Mouse (Mus musculus) intestine, embryonic 14.5 days (tissue): ENCODE measurements around the gene Rpl3l. TPM values are rescaled to one million over a fixed set of nuclear protein-coding genes. Genes with fewer than 3 reads are reported as not detected.

Experiments
- ATAC-seq: fragments of 200-750 bp; cut with Nextera tagmentation; replicated peaks from 2 replicates; pipeline ENCODE4 v1.8.0; 2017; ENCODE audit warnings: low read depth, moderate number of reproducible peaks, moderate TSS enrichment, moderate library complexity; ENCODE audit not compliant: low FRiP score, low TSS enrichment
- DNase-seq: peaks from one replicate; pipeline ENCODE4 v3.0.0-alpha.2; 2018; ENCODE audit warnings: low spot score
- H3K27ac ChIP-seq: fragments of 300-500 bp; sonication (generic); 2 replicates; pipeline ENCODE4 v1.5.1; 2014; ENCODE audit warnings: low read depth, mild to moderate bottlenecking, control low read depth
- H3K27me3 ChIP-seq: fragments of 300-500 bp; sonication (generic); replicated peaks from 2 replicates; pipeline ENCODE4 v1.6.1; 2014; ENCODE audit warnings: low read length, control low read depth; ENCODE audit not compliant: control insufficient read depth, insufficient read depth
- H3K36me3 ChIP-seq: fragments of 300-500 bp; sonication (generic); 2 replicates; pipeline ENCODE4 v1.6.1; 2014; ENCODE audit warnings: low read length, control low read depth; ENCODE audit not compliant: control insufficient read depth, insufficient read depth
- H3K4me1 ChIP-seq: fragments of 300-500 bp; sonication (generic); replicated peaks from 2 replicates; pipeline ENCODE4 v1.6.1; 2014; ENCODE audit warnings: low read length, control low read depth, mixed read lengths; ENCODE audit not compliant: control insufficient read depth, insufficient read depth
- H3K4me2 ChIP-seq: fragments of 300-500 bp; sonication (generic); 2 replicates; pipeline ENCODE4 v1.6.1; 2014; ENCODE audit warnings: low read length
- H3K4me3 ChIP-seq: fragments of 300-500 bp; sonication (generic); 2 replicates; pipeline ENCODE4 v1.5.1; 2014; ENCODE audit warnings: low read depth, low read length, control low read depth, mixed read lengths
- H3K9ac ChIP-seq: fragments of 300-500 bp; sonication (generic); 2 replicates; pipeline ENCODE4 v1.6.1; 2014; ENCODE audit warnings: mild to moderate bottlenecking, low read length
- H3K9me3 ChIP-seq: fragments of 300-500 bp; sonication (generic); 2 replicates; pipeline ENCODE4 v1.6.1; 2016; ENCODE audit warnings: low read length, control low read depth; ENCODE audit not compliant: control insufficient read depth
- WGBS: fragments of 180-500 bp; shearing (Covaris S2); extraction: QIAGEN DNeasy Blood & Tissue Kit; methylation state at CpG from one replicate; pipeline ENCODE4 v1.1.7; 2014; 5-methylcytosine and 5-hydroxymethylcytosine counted together
- polyA plus RNA-seq: library from polyadenylated mRNA; unstranded; fragments of >200 nt; fragmentation: Nextera tagmentation; extraction: Ambion mirVana; gene quantifications from 2 replicates; pipeline ENCODE4 v1.2.1, GENCODE M21; 2014

Gene Rpl3l
- polyA plus RNA-seq, 1 experiment from 2014 or later: not detected

DNA sequence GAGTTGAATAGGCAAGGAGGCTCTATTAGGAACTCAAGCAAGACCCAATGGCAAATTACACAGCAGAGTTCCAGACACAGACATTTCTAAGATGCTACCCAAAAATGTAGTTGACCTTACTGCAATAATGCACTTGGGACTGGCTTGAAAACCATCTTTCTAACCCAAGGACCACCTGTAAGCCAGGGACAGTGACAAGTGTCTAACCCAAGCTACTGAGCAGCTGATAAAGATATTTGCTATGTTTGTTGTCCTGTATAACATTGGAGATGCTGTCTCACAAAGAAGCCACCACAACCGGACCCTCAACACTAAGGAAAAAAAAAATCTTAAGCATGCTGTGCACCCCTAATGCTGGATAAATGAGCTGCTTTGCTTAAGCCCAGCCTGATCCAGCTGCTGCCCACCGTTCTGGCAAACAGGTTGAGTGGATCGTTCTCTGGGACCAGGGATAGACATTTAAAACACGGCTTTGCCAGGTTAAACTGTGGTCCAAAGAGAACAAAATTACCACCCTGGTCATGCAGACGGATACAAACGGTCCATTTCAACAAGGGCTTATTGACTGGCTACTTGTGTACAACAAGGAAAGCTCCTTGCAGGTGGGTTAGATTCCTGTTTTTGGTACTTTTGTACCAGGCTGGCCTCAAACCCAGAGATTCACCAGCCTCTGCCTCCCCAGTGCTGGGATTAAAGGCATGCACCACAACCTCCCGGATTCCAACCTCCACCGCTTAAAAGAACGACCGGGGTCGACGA lies 4.3 kb upstream of the Rpl3l start:
- Histone ChIP-seq H3K27me3 (no peaks in the 10 kb centered on the region), H3K36me3 (peaks cover 18% of the 10 kb centered on the region), H3K27ac (0 out of 2 replicates have a peak overlapping the region, but pooled peaks have one; percentile 62), H3K4me2 (peak overlapping the region; percentile 67), H3K4me1 (peaks cover 23% of the 10 kb centered on the region), H3K9me3 (no peaks in the 10 kb centered on the region), H3K4me3 (peak overlapping the region; percentile 70), H3K9ac (peak overlapping the region; percentile 72)
- WGBS: under 1% methylated on average over 12 of the region's 12 CpGs
- ATAC-seq: no peak
- no peak for DNase-seq

- no peak for ATAC-seq
- Histone ChIP-seq H3K36me3 (peaks cover 18% of the 10 kb centered on the region), H3K4me3 (peak overlapping the region; percentile 70), H3K4me2 (peak overlapping the region; percentile 67), H3K9ac (peak overlapping the region; percentile 72), H3K27me3 (no peaks in the 10 kb centered on the region), H3K9me3 (no peaks in the 10 kb centered on the region), H3K27ac (peak overlapping the region; percentile 62), H3K4me1 (peaks cover 23% of the 10 kb centered on the region)
- DNase-seq: no peak
- WGBS: under 1% methylated on average over 15 of the region's 15 CpGs
Observed at GRCm38 (mm10) chr17:24723881-24724180, 3.8 kb upstream of the Rpl3l start.

GRCm38 (mm10) chr17:24724184-24724583 lies 3.4 kb upstream of the Rpl3l start, which contains the start of gene Ndufb10:
Gene Ndufb10, minus strand, starts transcription at chr17:24724478.
- H3K4me3 ChIP-seq: peak within 1 kb of the TSS; percentile 70
- no peaks in the 10 kb centered on the region for H3K9me3 ChIP-seq
- peak within 1 kb of the TSS; percentile 72 for H3K9ac ChIP-seq
- ATAC-seq (peak; percentile 48), DNase-seq (peak; percentile 99)
- peak within 1 kb of the TSS; percentile 67 for H3K4me2 ChIP-seq
- WGBS: under 1% methylated on average over 30 of the region's 30 CpGs
- H3K27me3 ChIP-seq: no peaks in the 10 kb centered on the region
- H3K4me1 ChIP-seq: peaks cover 23% of the 10 kb centered on the region
- H3K27ac ChIP-seq: peak within 1 kb of the TSS; percentile 62
- peaks cover 18% of the 10 kb centered on the region for H3K36me3 ChIP-seq

GRCm38 (mm10) chr17:24725637-24726390 lies 1.8 kb upstream of the Rpl3l start:
- no peak overlapping the region for H3K4me2 ChIP-seq
- no peak overlapping the region for H3K9ac ChIP-seq
- no peaks in the 10 kb centered on the region for H3K9me3 ChIP-seq
- H3K27ac ChIP-seq: no peak overlapping the region
- H3K4me3 ChIP-seq: no peak overlapping the region
- 65% methylated on average over 3 of the region's 3 CpGs for WGBS
- H3K36me3 ChIP-seq: peaks cover 16% of the 10 kb centered on the region
- peaks cover 23% of the 10 kb centered on the region for H3K4me1 ChIP-seq
- DNase-seq (no peak), ATAC-seq (no peak)
- no peaks in the 10 kb centered on the region for H3K27me3 ChIP-seq

DNA sequence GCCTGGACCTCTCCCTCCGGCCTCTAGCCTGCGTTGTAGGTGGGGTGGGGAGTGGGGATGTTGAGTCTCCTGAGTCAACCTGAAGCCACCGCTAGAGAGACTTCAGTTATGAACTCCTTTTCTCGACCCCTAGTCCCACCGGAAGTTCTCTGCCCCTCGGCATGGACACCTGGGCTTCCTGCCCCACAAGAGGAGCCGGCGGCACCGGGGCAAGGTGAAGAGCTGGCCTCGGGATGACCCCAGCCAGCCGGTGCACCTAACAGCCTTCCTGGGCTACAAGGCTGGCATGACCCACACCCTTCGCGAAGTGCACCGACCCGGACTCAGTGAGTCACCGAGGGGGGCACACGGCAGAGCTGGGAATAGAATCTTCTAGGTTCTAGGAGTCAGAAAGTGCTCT lies 564 bp downstream of the Rpl3l start:
- H3K9me3 ChIP-seq: no peaks in the 10 kb centered on the region
- no peaks in the 10 kb centered on the region for H3K36me3 ChIP-seq
- H3K27ac ChIP-seq: no peak overlapping the region
- no peaks in the 10 kb centered on the region for H3K27me3 ChIP-seq
- DNase-seq: no peak
- 69% methylated on average over 17 of the region's 17 CpGs for WGBS
- ATAC-seq: no peak
- no peak overlapping the region for H3K4me3 ChIP-seq
- no peak overlapping the region for H3K4me2 ChIP-seq
- peaks cover 3% of the 10 kb centered on the region; the same call in 1 of the 2 replicates for H3K4me1 ChIP-seq
- no peak overlapping the region for H3K9ac ChIP-seq

DNA sequence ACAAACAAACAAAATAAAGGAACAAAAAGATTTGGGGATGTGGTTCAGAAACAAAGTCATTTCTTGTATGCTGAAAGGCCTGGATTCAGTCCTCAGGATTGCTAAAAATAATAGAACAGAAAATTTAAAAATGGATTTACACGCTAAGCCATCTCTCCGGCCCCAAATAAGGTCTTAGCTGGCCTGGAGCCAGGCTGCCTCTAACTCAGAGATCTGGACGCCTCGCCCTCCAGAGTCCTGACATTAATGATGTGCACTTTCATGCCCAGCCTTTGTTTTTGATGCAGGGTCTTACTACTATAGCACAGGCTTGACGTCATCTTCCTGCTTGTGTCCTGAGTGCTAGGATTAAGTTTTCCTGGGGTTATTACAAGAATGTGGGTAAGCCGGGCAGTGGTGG lies 1.4 kb downstream of the Rpl3l start:
- H3K4me1 ChIP-seq: no peaks in the 10 kb centered on the region
- no peak for DNase-seq
- H3K27me3 ChIP-seq: no peaks in the 10 kb centered on the region
- 66% methylated on average over 6 of the region's 6 CpGs for WGBS
- H3K27ac ChIP-seq: no peak overlapping the region
- H3K4me2 ChIP-seq: no peak overlapping the region
- H3K9me3 ChIP-seq: no peaks in the 10 kb centered on the region
- H3K4me3 ChIP-seq: no peak overlapping the region
- H3K9ac ChIP-seq: no peak overlapping the region
- ATAC-seq: no peak
- H3K36me3 ChIP-seq: no peaks in the 10 kb centered on the region

GRCm38 (mm10) chr17:24730787-24731186 lies 3.2 kb downstream of the Rpl3l start:
- ATAC-seq (no peak), DNase-seq (no peak)
- peaks cover under 1% of the 10 kb centered on the region; the same call in 1 of the 2 replicates for H3K4me1 ChIP-seq
- H3K4me2 ChIP-seq: no peak overlapping the region
- WGBS: 80% methylated on average over 14 of the region's 14 CpGs
- H3K27ac ChIP-seq: no peak overlapping the region
- H3K9ac ChIP-seq: no peak overlapping the region
- H3K36me3 ChIP-seq: no peaks in the 10 kb centered on the region
- H3K4me3 ChIP-seq: no peak overlapping the region
- H3K27me3 ChIP-seq: no peaks in the 10 kb centered on the region
- no peaks in the 10 kb centered on the region for H3K9me3 ChIP-seq

DNA sequence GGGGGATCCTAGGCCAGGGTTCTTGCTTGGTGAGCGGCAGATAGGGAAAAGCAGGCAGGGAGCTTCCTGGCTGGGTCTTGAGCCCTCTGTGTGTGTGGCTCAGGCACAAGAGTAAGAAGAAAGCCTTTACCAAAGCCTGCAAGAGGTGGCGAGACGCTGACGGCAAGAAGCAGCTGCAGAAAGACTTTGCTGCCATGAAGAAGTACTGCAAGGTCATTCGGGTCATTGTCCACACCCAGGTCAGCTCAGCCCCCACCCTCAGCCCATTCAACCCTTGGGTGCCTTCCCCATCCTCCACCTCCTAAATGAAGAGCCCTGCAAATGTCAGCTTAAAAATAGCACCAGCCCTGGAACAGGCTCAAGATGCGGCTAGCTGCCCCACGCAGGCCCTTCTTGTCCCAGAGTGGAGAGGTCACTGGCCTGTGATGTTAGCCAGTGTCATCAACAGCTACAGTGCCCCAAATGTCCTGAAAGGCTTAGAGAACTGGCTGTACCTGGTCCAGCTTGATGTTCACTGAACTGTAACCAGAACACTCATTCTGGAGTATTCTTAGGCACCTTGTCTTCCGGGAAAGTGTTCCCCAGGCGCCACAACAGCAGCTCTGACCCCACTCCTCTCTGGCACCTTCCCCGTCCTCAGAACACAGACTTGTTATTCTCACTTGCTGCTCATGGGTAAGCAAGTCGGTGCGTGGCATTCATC lies 4.8 kb downstream of the Rpl3l start:
- no peaks in the 10 kb centered on the region for H3K27me3 ChIP-seq
- no peaks in the 10 kb centered on the region for H3K9me3 ChIP-seq
- H3K4me3 ChIP-seq: no peak overlapping the region
- no peaks in the 10 kb centered on the region for H3K36me3 ChIP-seq
- H3K9ac ChIP-seq: no peak overlapping the region
- DNase-seq (no peak), ATAC-seq (no peak)
- H3K4me2 ChIP-seq: no peak overlapping the region
- peaks cover 4% of the 10 kb centered on the region; the same call in 1 of the 2 replicates for H3K4me1 ChIP-seq
- 82% methylated on average over 12 of the region's 12 CpGs for WGBS
- H3K27ac ChIP-seq: no peak overlapping the region
